Mouse (Mus musculus): Measurements from ENCODE around the gene Ankrd34c.

Gene Ankrd34c

GRCm38 (mm10) chr9:89738295-89738694, at the start of gene Ankrd34c:
Ankrd34c (minus strand) TSS chr9:89738475.
- DNase-seq, result peak; percentile 15

GRCm38 (mm10) chr9:89787532-89787931, 49.3 kb upstream of the Ankrd34c start:
- no peak for DNase-seq

GRCm38 (mm10) chr9:89781395-89781927, 43.2 kb upstream of the Ankrd34c start:
- no peak for DNase-seq

GRCm38 (mm10) chr9:89779237-89779636, 41.0 kb upstream of the Ankrd34c start:
- no peak for DNase-seq

- no peak for DNase-seq
These were observed 32.9 kb upstream of the Ankrd34c start for GRCm38 (mm10) chr9:89771153-89771552.

- no peak for DNase-seq
These were observed 23.7 kb upstream of the Ankrd34c start for GRCm38 (mm10) chr9:89762017-89762416.

GRCm38 (mm10) chr9:89758569-89758968, 20.3 kb upstream of the Ankrd34c start:
- no peak for DNase-seq

GRCm38 (mm10) chr9:89758139-89758538, 19.9 kb upstream of the Ankrd34c start:
- no peak for DNase-seq

GRCm38 (mm10) chr9:89757571-89757970, 19.3 kb upstream of the Ankrd34c start:
- peak; percentile 8 for DNase-seq

GRCm38 (mm10) chr9:89740041-89740440, 1.8 kb upstream of the Ankrd34c start:
- DNase-seq, result no peak

GRCm38 (mm10) chr9:89737888-89738287, 387 bp downstream of the Ankrd34c start:
- no peak for DNase-seq

GRCm38 (mm10) chr9:89736932-89737705, 1.2 kb downstream of the Ankrd34c start:
- DNase-seq, result peak; percentile 14

- no peak for DNase-seq
These were observed 31.4 kb downstream of the Ankrd34c start for GRCm38 (mm10) chr9:89706906-89707305.

- DNase-seq, result no peak
These were observed 33.1 kb downstream of the Ankrd34c start for GRCm38 (mm10) chr9:89705197-89705533.

- DNase-seq, result peak; percentile 89
These were observed 33.7 kb downstream of the Ankrd34c start, which contains the start of gene Tmed3 for GRCm38 (mm10) chr9:89704265-89705196. Tmed3 (minus strand) TSS chr9:89705068.

- DNase-seq, result no peak
These were observed 37.3 kb downstream of the Ankrd34c start for GRCm38 (mm10) chr9:89700910-89701457.

- DNase-seq, result no peak
These were observed 43.1 kb downstream of the Ankrd34c start for GRCm38 (mm10) chr9:89695143-89695542.

- DNase-seq, result no peak
These were observed 44.6 kb downstream of the Ankrd34c start for GRCm38 (mm10) chr9:89693670-89694069.

GRCm38 (mm10) chr9:89689179-89689578, 49.1 kb downstream of the Ankrd34c start:
- DNase-seq, result no peak

- no peak for DNase-seq
These were observed 50.6 kb downstream of the Ankrd34c start for GRCm38 (mm10) chr9:89687503-89688226.

GRCm38 (mm10) chr9:89686262-89686661, 52.0 kb downstream of the Ankrd34c start:
- DNase-seq, result no peak

GRCm38 (mm10) chr9:89678974-89679373, 59.3 kb downstream of the Ankrd34c start:
- no peak for DNase-seq

Data from right cerebral cortex, postnatal 4 days (tissue).